Mouse (Mus musculus): ENCODE results near the gene Rala. TPM values are rescaled to one million over a fixed set of nuclear protein-coding genes. Genes with fewer than 3 reads are reported as not detected.

Gene Rala
- 56.4 and 69.1 TPM in 2 replicates for total RNA-seq (2012; rRNA removed)

DNA sequence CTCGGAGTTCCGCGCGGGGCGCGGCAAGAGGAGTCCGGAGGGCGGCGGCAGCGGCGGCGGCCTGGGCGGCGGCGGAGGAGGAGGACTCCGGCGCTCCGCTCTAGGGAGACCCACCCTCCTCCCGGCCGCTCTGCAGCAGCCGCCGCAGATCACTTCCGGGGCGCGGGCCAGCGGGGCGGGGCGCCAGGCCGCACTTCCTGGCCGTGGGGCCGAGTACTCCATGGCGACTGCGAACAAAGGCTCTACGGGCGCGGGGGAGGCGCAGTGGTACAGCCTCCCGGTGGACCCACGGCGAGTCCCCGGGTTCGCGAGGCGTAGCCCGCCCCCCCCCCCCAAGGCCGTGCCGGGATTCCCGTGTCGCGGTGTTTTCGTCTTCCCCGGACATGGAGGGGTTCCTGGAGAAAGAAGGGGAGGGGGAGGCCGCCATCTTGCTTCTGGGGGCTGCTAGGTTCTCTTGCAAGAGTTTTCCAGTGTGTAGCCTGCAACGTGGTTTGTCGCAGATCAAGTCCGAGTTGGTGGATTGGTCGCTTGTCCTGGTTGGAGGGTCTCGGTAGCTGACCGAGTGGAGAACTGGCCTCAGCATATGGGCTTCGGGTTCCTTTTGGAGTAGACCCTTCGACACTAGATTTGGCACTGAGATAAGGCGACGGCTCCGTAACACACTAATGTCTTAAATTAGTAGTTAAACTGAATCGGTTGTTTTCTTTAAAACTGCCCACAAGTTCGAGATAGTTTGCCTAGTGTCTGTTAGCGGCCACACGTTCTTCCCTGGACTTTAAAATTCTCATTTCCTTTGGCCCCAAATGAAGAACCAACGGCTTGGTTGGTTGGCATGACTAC is at the start of gene Rala:
Rala (minus strand) TSS at position 162 of the 840 bp plus-strand sequence.
- Histone ChIP-seq H3K4me3 (ENCODE audit: insufficient read depth in 1 of 2, low read depth in 1 of 2, low read length in 2 of 2, poor library complexity in 1 of 2, severe bottlenecking in 1 of 2) (peak within 1 kb of the TSS; percentile 88 to 97), H3K9ac (ENCODE audit: insufficient read depth, low read depth, low read length, poor library complexity, severe bottlenecking) (peak within 1 kb of the TSS; percentile 92), H3K27ac (ENCODE audit: insufficient read depth, low read depth, low read length, poor library complexity, severe bottlenecking) (peak within 1 kb of the TSS; percentile 77; the same call in 1 of the 2 replicates), H3K36me3 (ENCODE audit: control insufficient read depth, insufficient read depth, low read length, poor library complexity, severe bottlenecking) (no peaks in the 10 kb centered on the region), H3K4me1 (ENCODE audit: control insufficient read depth in 2 of 2, insufficient read depth in 2 of 2, low read length in 2 of 2, poor library complexity in 1 of 2) (peaks cover 0 to 2% of the 10 kb centered on the region in 2 experiments; a peak in 1 of 4 replicates), H3K9me3 (ENCODE audit: control insufficient read depth, insufficient read depth, low read depth, low read length) (no peaks in the 10 kb centered on the region)
- in situ Hi-C loops (cut with MboI; ENCODE audit: low sequenced_read_pairs in 2 of 2, unreplicated experiment in 2 of 2) = no loop called here
- peak; percentile 57 for DNase-seq (ENCODE audit: low read depth, low spot score)
- TF ChIP-seq HCFC1 (IDR thresholded peaks at IDR 0.05; ENCODE audit: borderline replicate concordance, insufficient read depth, low read length) (peak; percentile 67), ZNF384 (IDR thresholded peaks at IDR 0.05; ENCODE audit: low read depth, low read length) (no peak)

GRCm38 (mm10) chr13:17993515-17993847 is 49.4 kb upstream of the Rala start:
- in situ Hi-C loops (cut with MboI; ENCODE audit: low sequenced_read_pairs in 2 of 2, unreplicated experiment in 2 of 2) = no loop called here
- Histone ChIP-seq H3K4me3 (ENCODE audit: insufficient read depth in 1 of 2, low read depth in 1 of 2, low read length in 2 of 2, poor library complexity in 1 of 2, severe bottlenecking in 1 of 2) (peak overlapping the region; percentile 37 to 94), H3K4me1 (ENCODE audit: control insufficient read depth in 2 of 2, insufficient read depth in 2 of 2, low read length in 2 of 2, poor library complexity in 1 of 2) (no peaks in the 10 kb centered on the region), H3K27ac (ENCODE audit: insufficient read depth, low read depth, low read length, poor library complexity, severe bottlenecking) (no peak overlapping the region), H3K9me3 (ENCODE audit: control insufficient read depth, insufficient read depth, low read depth, low read length) (no peaks in the 10 kb centered on the region), H3K9ac (ENCODE audit: insufficient read depth, low read depth, low read length, poor library complexity, severe bottlenecking) (peak overlapping the region; percentile 42; the same call in 1 of the 2 replicates), H3K36me3 (ENCODE audit: control insufficient read depth, insufficient read depth, low read length, poor library complexity, severe bottlenecking) (peaks cover 2% of the 10 kb centered on the region; the same call in 1 of the 2 replicates)
- no peak for TF ChIP-seq HCFC1 (IDR thresholded peaks at IDR 0.05; ENCODE audit: borderline replicate concordance, insufficient read depth, low read length)
- TF ChIP-seq MAFK (IDR thresholded peaks at IDR 0.05; ENCODE audit: insufficient read depth, low read depth, low read length) = no peak
- TF ChIP-seq CHD2 (IDR thresholded peaks at IDR 0.05; ENCODE audit: low read depth, low read length) = no peak
- no peak for TF ChIP-seq ZNF384 (IDR thresholded peaks at IDR 0.05; ENCODE audit: low read depth, low read length)
- no peak for TF ChIP-seq ZC3H11A (IDR thresholded peaks at IDR 0.05; ENCODE audit: borderline replicate concordance, low read depth, low read length)
- DNase-seq (ENCODE audit: low read depth, low spot score) = no peak

GRCm38 (mm10) chr13:17992697-17993514 is 48.9 kb upstream of the Rala start, which contains the start of gene Yae1d1:
Gene Yae1d1 (minus strand): TSS chr13:17993349.
- TF ChIP-seq HCFC1 (IDR thresholded peaks at IDR 0.05; ENCODE audit: borderline replicate concordance, insufficient read depth, low read length) (peak; percentile 80), CHD2 (IDR thresholded peaks at IDR 0.05; ENCODE audit: low read depth, low read length) (peak; percentile 75), MAFK (IDR thresholded peaks at IDR 0.05; ENCODE audit: insufficient read depth, low read depth, low read length) (no peak)
- Histone ChIP-seq H3K9me3 (ENCODE audit: control insufficient read depth, insufficient read depth, low read depth, low read length) (no peaks in the 10 kb centered on the region), H3K27ac (ENCODE audit: insufficient read depth, low read depth, low read length, poor library complexity, severe bottlenecking) (peak within 1 kb of the TSS; percentile 54; the same call in 1 of the 2 replicates), H3K4me3 (ENCODE audit: insufficient read depth in 1 of 2, low read depth in 1 of 2, low read length in 2 of 2, poor library complexity in 1 of 2, severe bottlenecking in 1 of 2) (peak within 1 kb of the TSS; percentile 82 to 94), H3K4me1 (ENCODE audit: control insufficient read depth in 2 of 2, insufficient read depth in 2 of 2, low read length in 2 of 2, poor library complexity in 1 of 2) (no peaks in the 10 kb centered on the region), H3K36me3 (ENCODE audit: control insufficient read depth, insufficient read depth, low read length, poor library complexity, severe bottlenecking) (peaks cover 2% of the 10 kb centered on the region; the same call in 1 of the 2 replicates), H3K9ac (ENCODE audit: insufficient read depth, low read depth, low read length, poor library complexity, severe bottlenecking) (peak within 1 kb of the TSS; percentile 89)
- DNase-seq (ENCODE audit: low read depth, low spot score) = peak; percentile 90
- in situ Hi-C loops (cut with MboI; ENCODE audit: low sequenced_read_pairs in 2 of 2, unreplicated experiment in 2 of 2) = no loop called here

DNA sequence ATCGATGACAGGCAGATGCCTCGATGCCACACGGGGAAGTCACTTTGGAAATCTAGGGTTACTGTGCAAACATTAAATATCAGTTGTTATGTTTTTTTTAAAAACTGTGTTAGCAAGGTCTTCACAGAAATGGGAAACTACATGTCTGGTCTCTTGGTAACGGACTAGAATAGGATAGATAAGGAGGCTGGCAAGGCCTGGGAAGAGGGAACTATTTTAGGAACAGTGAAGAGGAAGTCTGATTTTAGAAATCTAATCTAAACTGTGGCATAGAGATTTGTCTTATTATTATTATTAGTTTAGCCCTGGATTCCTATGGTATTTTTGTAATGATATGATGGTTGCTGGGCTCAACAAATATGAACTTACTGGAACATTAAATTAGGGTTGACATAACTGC is 48.0 kb upstream of the Rala start:
- TF ChIP-seq ZNF384 (IDR thresholded peaks at IDR 0.05; ENCODE audit: low read depth, low read length) (no peak), ZC3H11A (IDR thresholded peaks at IDR 0.05; ENCODE audit: borderline replicate concordance, low read depth, low read length) (no peak), MAFK (IDR thresholded peaks at IDR 0.05; ENCODE audit: insufficient read depth, low read depth, low read length) (no peak), HCFC1 (IDR thresholded peaks at IDR 0.05; ENCODE audit: borderline replicate concordance, insufficient read depth, low read length) (no peak), CHD2 (IDR thresholded peaks at IDR 0.05; ENCODE audit: low read depth, low read length) (no peak)
- H3K9me3 ChIP-seq (ENCODE audit: control insufficient read depth, insufficient read depth, low read depth, low read length) = no peaks in the 10 kb centered on the region
- no peak for DNase-seq (ENCODE audit: low read depth, low spot score)
- peak overlapping the region; percentile 4 to 94; a peak in 3 of 4 replicates for H3K4me3 ChIP-seq (ENCODE audit: insufficient read depth in 1 of 2, low read depth in 1 of 2, low read length in 2 of 2, poor library complexity in 1 of 2, severe bottlenecking in 1 of 2)
- no peaks in the 10 kb centered on the region for H3K4me1 ChIP-seq (ENCODE audit: control insufficient read depth in 2 of 2, insufficient read depth in 2 of 2, low read length in 2 of 2, poor library complexity in 1 of 2)
- no peak overlapping the region; the same call in 1 of the 2 replicates for H3K9ac ChIP-seq (ENCODE audit: insufficient read depth, low read depth, low read length, poor library complexity, severe bottlenecking)
- H3K27ac ChIP-seq (ENCODE audit: insufficient read depth, low read depth, low read length, poor library complexity, severe bottlenecking) = no peak overlapping the region
- in situ Hi-C loops (cut with MboI; ENCODE audit: low sequenced_read_pairs in 2 of 2, unreplicated experiment in 2 of 2) = no loop called here
- H3K36me3 ChIP-seq (ENCODE audit: control insufficient read depth, insufficient read depth, low read length, poor library complexity, severe bottlenecking) = peaks cover 6% of the 10 kb centered on the region; the same call in 1 of the 2 replicates

All from ES-E14 (cell line).